Mouse (Mus musculus): ENCODE data around the gene Lmx1a.

DNA sequence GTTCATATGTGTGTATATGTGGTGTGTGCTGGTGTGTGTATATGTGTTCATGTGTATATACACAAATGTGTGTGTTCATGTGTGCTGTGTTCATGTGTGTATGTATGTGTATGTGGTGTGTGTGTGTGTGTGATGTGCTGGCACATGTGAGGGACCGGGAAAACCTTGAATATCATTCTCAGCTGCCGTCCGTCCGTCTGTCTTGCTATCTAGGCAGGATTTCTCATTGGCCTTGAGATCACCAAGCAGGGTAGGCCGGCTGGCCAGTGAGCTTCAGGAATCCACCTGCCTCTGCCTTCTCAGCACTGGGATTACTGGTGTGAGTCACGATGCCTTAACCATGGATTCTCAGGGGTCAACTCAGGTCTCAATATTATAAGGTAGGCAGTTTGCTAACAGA is 131.0 kb downstream of the Lmx1a start:
- TF ChIP-seq POLR2A (IDR thresholded peaks at IDR 0.05; ENCODE audit: insufficient read depth, low read depth, low read length) (no peak), CTCF (IDR thresholded peaks at IDR 0.05) (no peak), EP300 (IDR thresholded peaks at IDR 0.05; ENCODE audit: insufficient read depth, low read depth, low read length) (no peak)
